Mouse (Mus musculus): Measurements from ENCODE around the gene Trim46. TPM values are rescaled to one million over a fixed set of nuclear protein-coding genes. Genes with fewer than 3 reads are reported as not detected.

Trim46 gene
- total and polyA plus RNA-seq, 2 experiments, result 0.16 to 0.18 TPM

GRCm38 (mm10) chr3:89213803-89214530, 32.1 kb downstream of the Trim46 start:
- no peaks in the 10 kb centered on the region; the same call in 1 of the 2 replicates for H3K4me1 ChIP-seq (ENCODE audit: control insufficient read depth, insufficient read depth, low read length)
- WGBS, result under 1% methylated on average over 69 of the region's 69 CpGs
- H3K9ac ChIP-seq (ENCODE audit: low read depth, low read length), result peak overlapping the region; percentile 77
- no peaks in the 10 kb centered on the region for H3K27me3 ChIP-seq (ENCODE audit: control insufficient read depth, insufficient read depth, low read length)
- H3K27ac ChIP-seq (replicated peaks; ENCODE audit: insufficient read depth, low read depth, low read length), result peak overlapping the region; percentile 62
- TF ChIP-seq CTCF (IDR thresholded peaks at IDR 0.05; ENCODE audit: low read depth, low read length) (no peak), POLR2A (IDR thresholded peaks at IDR 0.05; ENCODE audit: extremely low read depth, insufficient read depth, low read length) (0 out of 2 replicates have a peak, but pooled peaks have one; percentile 19)
- peak; percentile 78 for DNase-seq (ENCODE audit: extremely low read depth, low read depth, low spot score)
- peak overlapping the region; percentile 96 for H3K4me3 ChIP-seq (ENCODE audit: insufficient read depth, low read depth, low read length)
- no peaks in the 10 kb centered on the region for H3K79me2 ChIP-seq (ENCODE audit: control insufficient read depth, insufficient read depth, low read length)
- H3K36me3 ChIP-seq (ENCODE audit: control insufficient read depth, insufficient read depth, low read length), result no peaks in the 10 kb centered on the region; the same call in 1 of the 2 replicates

GRCm38 (mm10) chr3:89210731-89211130, 35.4 kb downstream of the Trim46 start:
- TF ChIP-seq POLR2A (IDR thresholded peaks at IDR 0.05; ENCODE audit: extremely low read depth, insufficient read depth, low read length) (no peak), CTCF (IDR thresholded peaks at IDR 0.05; ENCODE audit: low read depth, low read length) (no peak)
- no peak overlapping the region for H3K4me3 ChIP-seq (ENCODE audit: insufficient read depth, low read depth, low read length)
- no peaks in the 10 kb centered on the region for H3K27me3 ChIP-seq (ENCODE audit: control insufficient read depth, insufficient read depth, low read length)
- peaks cover 5% of the 10 kb centered on the region; the same call in 1 of the 2 replicates for H3K36me3 ChIP-seq (ENCODE audit: control insufficient read depth, insufficient read depth, low read length)
- no peak for DNase-seq (ENCODE audit: extremely low read depth, low read depth, low spot score)
- WGBS, result 56% methylated on average over 7 of the region's 7 CpGs
- no peak overlapping the region for H3K9ac ChIP-seq (ENCODE audit: low read depth, low read length)
- H3K4me1 ChIP-seq (ENCODE audit: control insufficient read depth, insufficient read depth, low read length), result no peaks in the 10 kb centered on the region; the same call in 1 of the 2 replicates
- H3K79me2 ChIP-seq (ENCODE audit: control insufficient read depth, insufficient read depth, low read length), result no peaks in the 10 kb centered on the region
- no peak overlapping the region for H3K27ac ChIP-seq (replicated peaks; ENCODE audit: insufficient read depth, low read depth, low read length)

- Histone ChIP-seq H3K79me2 (ENCODE audit: control insufficient read depth, insufficient read depth, low read length) (no peaks in the 10 kb centered on the region), H3K27ac (replicated peaks; ENCODE audit: insufficient read depth, low read depth, low read length) (no peak overlapping the region), H3K27me3 (ENCODE audit: control insufficient read depth, insufficient read depth, low read length) (no peaks in the 10 kb centered on the region), H3K9ac (ENCODE audit: low read depth, low read length) (no peak overlapping the region), H3K36me3 (ENCODE audit: control insufficient read depth, insufficient read depth, low read length) (peaks cover 7% of the 10 kb centered on the region; the same call in 1 of the 2 replicates), H3K4me1 (ENCODE audit: control insufficient read depth, insufficient read depth, low read length) (no peaks in the 10 kb centered on the region; the same call in 1 of the 2 replicates), H3K4me3 (ENCODE audit: insufficient read depth, low read depth, low read length) (no peak overlapping the region)
- TF ChIP-seq CTCF (IDR thresholded peaks at IDR 0.05; ENCODE audit: low read depth, low read length), result no peak
- no peak for TF ChIP-seq POLR2A (IDR thresholded peaks at IDR 0.05; ENCODE audit: extremely low read depth, insufficient read depth, low read length)
- 52% methylated on average over 13 of the region's 13 CpGs for WGBS
- peak; percentile 28 for DNase-seq (ENCODE audit: extremely low read depth, low read depth, low spot score)
Measured at GRCm38 (mm10) chr3:89210162-89210561, 35.9 kb downstream of the Trim46 start.

GRCm38 (mm10) chr3:89209731-89210130, 36.4 kb downstream of the Trim46 start:
- 95% methylated on average over 7 of the region's 7 CpGs for WGBS
- H3K36me3 ChIP-seq (ENCODE audit: control insufficient read depth, insufficient read depth, low read length), result peaks cover 9% of the 10 kb centered on the region; the same call in 1 of the 2 replicates
- H3K4me1 ChIP-seq (ENCODE audit: control insufficient read depth, insufficient read depth, low read length), result no peaks in the 10 kb centered on the region; the same call in 1 of the 2 replicates
- TF ChIP-seq CTCF (IDR thresholded peaks at IDR 0.05; ENCODE audit: low read depth, low read length) (no peak), POLR2A (IDR thresholded peaks at IDR 0.05; ENCODE audit: extremely low read depth, insufficient read depth, low read length) (no peak)
- DNase-seq (ENCODE audit: extremely low read depth, low read depth, low spot score), result no peak
- no peaks in the 10 kb centered on the region for H3K79me2 ChIP-seq (ENCODE audit: control insufficient read depth, insufficient read depth, low read length)
- H3K27ac ChIP-seq (replicated peaks; ENCODE audit: insufficient read depth, low read depth, low read length), result no peak overlapping the region
- H3K9ac ChIP-seq (ENCODE audit: low read depth, low read length), result no peak overlapping the region
- H3K27me3 ChIP-seq (ENCODE audit: control insufficient read depth, insufficient read depth, low read length), result no peaks in the 10 kb centered on the region
- no peak overlapping the region for H3K4me3 ChIP-seq (ENCODE audit: insufficient read depth, low read depth, low read length)

GRCm38 (mm10) chr3:89208736-89209135, 37.4 kb downstream of the Trim46 start:
- Histone ChIP-seq H3K36me3 (ENCODE audit: control insufficient read depth, insufficient read depth, low read length) (peaks cover 12% of the 10 kb centered on the region; the same call in 1 of the 2 replicates), H3K27me3 (ENCODE audit: control insufficient read depth, insufficient read depth, low read length) (no peaks in the 10 kb centered on the region), H3K27ac (replicated peaks; ENCODE audit: insufficient read depth, low read depth, low read length) (no peak overlapping the region), H3K9ac (ENCODE audit: low read depth, low read length) (no peak overlapping the region), H3K79me2 (ENCODE audit: control insufficient read depth, insufficient read depth, low read length) (no peaks in the 10 kb centered on the region), H3K4me3 (ENCODE audit: insufficient read depth, low read depth, low read length) (no peak overlapping the region), H3K4me1 (ENCODE audit: control insufficient read depth, insufficient read depth, low read length) (no peaks in the 10 kb centered on the region)
- DNase-seq (ENCODE audit: extremely low read depth, low read depth, low spot score), result no peak
- TF ChIP-seq POLR2A (IDR thresholded peaks at IDR 0.05; ENCODE audit: extremely low read depth, insufficient read depth, low read length) (no peak), CTCF (IDR thresholded peaks at IDR 0.05; ENCODE audit: low read depth, low read length) (no peak)
- WGBS, result 90% methylated on average over 6 of the region's 6 CpGs

Measured in liver, adult 2 months (tissue).